Mouse (Mus musculus) bone marrow, adult 2 months (tissue): ENCODE results near the gene Cyp2t4. TPM values are rescaled to one million over a fixed set of nuclear protein-coding genes. Genes with fewer than 3 reads are reported as not detected.

Source experiments
- H3K27ac ChIP-seq: fragments of 200-500 bp; 2 replicates; pipeline ENCODE4 v1.5.1; 2012; ENCODE audit warnings: low read depth, mild to moderate bottlenecking, control low read depth, inconsistent platforms, low read length; ENCODE audit not compliant: control insufficient read depth, poor library complexity, insufficient read depth
- H3K4me1 ChIP-seq: fragments of 200-500 bp; 2 replicates; pipeline ENCODE4 v1.6.1; 2011; ENCODE audit warnings: low read length; ENCODE audit not compliant: control insufficient read depth, insufficient read depth
- H3K4me3 ChIP-seq: fragments of 200-500 bp; replicated peaks from 2 replicates; pipeline ENCODE3; 2011; ENCODE audit warnings: mild to moderate bottlenecking, low read depth, low read length, control low read depth; ENCODE audit not compliant: control insufficient read depth
- CTCF ChIP-seq: fragments of 200-500 bp; IDR thresholded peaks from 2 replicates; pipeline ENCODE4 v1.5.1; 2011; ENCODE audit warnings: low read length, control low read depth; ENCODE audit not compliant: control insufficient read depth, insufficient read depth
- POLR2A ChIP-seq: fragments of 200-500 bp; IDR thresholded peaks from 2 replicates; pipeline ENCODE4 v1.6.1; 2011; ENCODE audit warnings: low read depth, mild to moderate bottlenecking, control low read depth, low read length, borderline replicate concordance; ENCODE audit not compliant: control insufficient read depth
- WGBS: fragments of 180-500 bp; shearing (Covaris S2); methylation state at CpG from one replicate; pipeline ENCODE4 v1.1.7; 2018; 5-methylcytosine and 5-hydroxymethylcytosine counted together
- polyA plus RNA-seq: library from polyadenylated mRNA; stranded (reverse); fragments of >200 nt; gene quantifications from 2 replicates; pipeline ENCODE4 v1.2.4, GENCODE M21; 2011; ENCODE audit warnings: low replicate concordance; ENCODE audit not compliant: missing spikeins, insufficient read depth, insufficient read length

The Cyp2t4 gene
- not detected in 2 replicates for polyA plus RNA-seq

GRCm38 (mm10) chr7:27153205-27153764, at the start of gene Cyp2t4:
Gene Cyp2t4, plus strand, starts transcription at chr7:27153714.
- Histone ChIP-seq H3K4me3 (no peak within 1 kb of the TSS), H3K27ac (no peak within 1 kb of the TSS), H3K4me1 (no peaks in the 10 kb centered on the region)
- no peak for TF ChIP-seq CTCF
- no peak for TF ChIP-seq POLR2A
- WGBS: 58% methylated on average over 10 of the region's 10 CpGs

- Histone ChIP-seq H3K27ac (no peak overlapping the region), H3K4me1 (no peaks in the 10 kb centered on the region), H3K4me3 (no peak overlapping the region)
- TF ChIP-seq POLR2A (no peak), CTCF (no peak)
- WGBS: 14% methylated on average over 5 of the region's 5 CpGs
Observed at GRCm38 (mm10) chr7:27104882-27105281, 48.6 kb upstream of the Cyp2t4 start.

GRCm38 (mm10) chr7:27110327-27110726, 43.2 kb upstream of the Cyp2t4 start:
- no peak overlapping the region for H3K27ac ChIP-seq
- TF ChIP-seq CTCF: no peak
- TF ChIP-seq POLR2A: no peak
- H3K4me1 ChIP-seq: no peaks in the 10 kb centered on the region
- no peak overlapping the region for H3K4me3 ChIP-seq

GRCm38 (mm10) chr7:27111038-27111437, 42.5 kb upstream of the Cyp2t4 start:
- Histone ChIP-seq H3K4me1 (no peaks in the 10 kb centered on the region), H3K4me3 (no peak overlapping the region), H3K27ac (no peak overlapping the region)
- WGBS: 80% methylated on average over 1 of the region's 1 CpGs
- no peak for TF ChIP-seq POLR2A
- no peak for TF ChIP-seq CTCF

GRCm38 (mm10) chr7:27111987-27112386, 41.5 kb upstream of the Cyp2t4 start:
- H3K27ac ChIP-seq: no peak overlapping the region
- WGBS: 53% methylated on average over 3 of the region's 3 CpGs
- TF ChIP-seq POLR2A (no peak), CTCF (no peak)
- no peak overlapping the region for H3K4me3 ChIP-seq
- H3K4me1 ChIP-seq: no peaks in the 10 kb centered on the region

GRCm38 (mm10) chr7:27118033-27118511, 35.4 kb upstream of the Cyp2t4 start:
- WGBS: 35% methylated on average over 4 of the region's 4 CpGs
- TF ChIP-seq CTCF: no peak

GRCm38 (mm10) chr7:27119676-27120075, 33.8 kb upstream of the Cyp2t4 start, which contains the start of gene Cyp2f2:
Gene Cyp2f2, plus strand, starts transcription at chr7:27119909.
- H3K4me3 ChIP-seq: no peak within 1 kb of the TSS
- no peaks in the 10 kb centered on the region for H3K4me1 ChIP-seq
- TF ChIP-seq POLR2A (no peak), CTCF (no peak)
- no peak within 1 kb of the TSS for H3K27ac ChIP-seq

More at GRCm38 (mm10) chr7:27118033-27118511, 35.4 kb upstream of the Cyp2t4 start:
- H3K4me3 ChIP-seq: no peak overlapping the region
- H3K4me1 ChIP-seq: no peaks in the 10 kb centered on the region
- no peak overlapping the region for H3K27ac ChIP-seq

- Histone ChIP-seq H3K4me1 (no peaks in the 10 kb centered on the region), H3K4me3 (no peak overlapping the region), H3K27ac (no peak overlapping the region)
- TF ChIP-seq POLR2A (no peak), CTCF (no peak)
- 68% methylated on average over 5 of the region's 5 CpGs for WGBS
Observed at GRCm38 (mm10) chr7:27124305-27124832, 29.1 kb upstream of the Cyp2t4 start.

GRCm38 (mm10) chr7:27124969-27125368, 28.5 kb upstream of the Cyp2t4 start:
- H3K27ac ChIP-seq: no peak overlapping the region
- TF ChIP-seq CTCF (no peak), POLR2A (no peak)
- 61% methylated on average over 4 of the region's 4 CpGs for WGBS

More at GRCm38 (mm10) chr7:27124969-27125368, 28.5 kb upstream of the Cyp2t4 start:
- no peaks in the 10 kb centered on the region for H3K4me1 ChIP-seq
- H3K4me3 ChIP-seq: no peak overlapping the region
